ENCODE assay signal across 8 mouse cellular contexts in the genomic region with DNA sequence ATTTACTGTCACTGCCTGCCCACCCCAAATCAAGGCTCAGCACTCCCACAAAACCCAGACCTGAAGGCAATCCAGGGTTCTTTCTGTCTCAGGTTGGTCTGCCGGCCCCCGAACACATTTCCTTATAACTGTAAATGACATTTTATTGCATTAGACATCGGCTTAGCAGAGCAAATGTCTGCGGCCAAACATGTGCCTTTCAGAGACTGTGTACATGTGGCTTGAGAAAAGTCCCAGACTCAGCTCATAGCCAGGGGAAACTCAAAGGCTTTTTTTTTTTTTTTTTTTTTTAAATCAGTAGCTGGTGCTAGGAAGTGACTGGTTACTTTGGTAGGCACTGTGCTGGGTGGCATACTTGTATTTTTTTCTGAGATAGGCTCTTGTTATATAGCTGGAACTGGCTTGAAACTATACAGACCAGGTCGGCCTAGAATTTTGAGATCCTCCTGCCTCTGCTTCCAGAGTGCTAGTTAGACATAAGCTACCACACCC. TPM values are rescaled to one million over a fixed set of nuclear protein-coding genes. Genes with fewer than 3 reads are reported as not detected.
A peak's percentile ranks its signal among the peaks of the same experiment; 100 is the strongest.
DNase-seq lines count a peak whose midpoint lies in the region; ATAC-seq and TF ChIP-seq lines count a peak whose summit lies in the region.

No protein-coding gene starts in this region.

- TF ChIP-seq CTCF in MEL (IDR thresholded peaks at IDR 0.05 in 2 of 3, conservative IDR thresholded peaks at IDR 0.05 in 1 of 3; ENCODE audit: control insufficient read depth in 1 of 3, insufficient read depth in 1 of 3, low read depth in 2 of 3, low read length in 3 of 3, poor library complexity in 1 of 3, severe bottlenecking in 1 of 3) = no peak

- no peaks in the 10 kb centered on the region for H3K27me3 ChIP-seq in heart, embryonic 15.5 days
- no peaks in the 10 kb centered on the region for H3K27me3 ChIP-seq in MEL (ENCODE audit: control insufficient read depth in 1 of 2, insufficient read depth in 2 of 2, low read length in 2 of 2)
- no peaks in the 10 kb centered on the region for H3K27me3 ChIP-seq in hindbrain, embryonic 15.5 days
- no peaks in the 10 kb centered on the region for H3K27me3 ChIP-seq in midbrain, embryonic 14.5 days (ENCODE audit: control insufficient read depth, insufficient read depth, low read length)

- no peak for TF ChIP-seq POLR2A in MEL (IDR thresholded peaks at IDR 0.05; ENCODE audit: control insufficient read depth in 1 of 2, insufficient read depth in 1 of 2, low read depth in 1 of 2, low read length in 2 of 2, poor library complexity in 1 of 2)

- TF ChIP-seq EP300 in MEL (IDR thresholded peaks at IDR 0.05; ENCODE audit: low read depth in 1 of 2, low read length in 2 of 2) = no peak

- DNase-seq in heart, adult 9 months (ENCODE audit: low spot score in 2 of 2) = no peak
- DNase-seq in MEL (ENCODE audit: low read depth, low spot score) = no peak
- no peak for DNase-seq in midbrain, embryonic 14.5 days
- DNase-seq in cerebellum, adult 11 months = no peak
- no peak for DNase-seq in frontal cortex, postnatal 25 days (ENCODE audit: low spot score in 2 of 2)
- no peak for DNase-seq in frontal cortex, postnatal 10 days (ENCODE audit: low spot score in 2 of 2)

- H3K27ac ChIP-seq in heart, embryonic 15.5 days = peak overlapping the region; percentile 88; the same call in 1 of the 2 replicates
- peak overlapping the region; percentile 70; the same call in 1 of the 2 replicates for H3K27ac ChIP-seq in MEL (ENCODE audit: control insufficient read depth, low read depth, low read length)
- H3K27ac ChIP-seq in hindbrain, embryonic 15.5 days (replicated peaks) = peak overlapping the region; percentile 92; the same call in 1 of the 2 replicates
- no peak overlapping the region for H3K27ac ChIP-seq in midbrain, embryonic 14.5 days (replicated peaks; ENCODE audit: low read depth, low read length)

- H3K36me3 ChIP-seq in heart, embryonic 15.5 days = peaks cover 32% of the 10 kb centered on the region
- H3K36me3 ChIP-seq in MEL (ENCODE audit: control insufficient read depth in 1 of 2, insufficient read depth in 2 of 2, low read length in 2 of 2) = peaks cover 0 to 9% of the 10 kb centered on the region in 2 experiments; a peak in 2 of 4 replicates
- H3K36me3 ChIP-seq in hindbrain, embryonic 15.5 days = peaks cover 22% of the 10 kb centered on the region
- peaks cover 38% of the 10 kb centered on the region for H3K36me3 ChIP-seq in midbrain, embryonic 14.5 days (ENCODE audit: control insufficient read depth, insufficient read depth, low read length)

- H3K79me2 ChIP-seq in MEL (ENCODE audit: control insufficient read depth, insufficient read depth, low read length, poor library complexity) = peaks cover 9% of the 10 kb centered on the region

- no peak for ATAC-seq in heart, embryonic 15.5 days (replicated peaks; ENCODE audit: insufficient number of reproducible peaks, insufficient read depth, low FRiP score, low read depth)
- no peak for ATAC-seq in hindbrain, embryonic 15.5 days (ENCODE audit: low FRiP score, low read depth)
- ATAC-seq in midbrain, embryonic 14.5 days (ENCODE audit: low FRiP score, low TSS enrichment) = no peak

- TF ChIP-seq RAD21 in MEL (IDR thresholded peaks at IDR 0.05; ENCODE audit: low read depth, low read length) = no peak

- 89% methylated on average over 5 of the region's 5 CpGs for WGBS in heart, embryonic 15.5 days
- WGBS in hindbrain, embryonic 15.5 days = 96% methylated on average over 5 of the region's 5 CpGs
- WGBS in midbrain, embryonic 14.5 days = 95% methylated on average over 5 of the region's 5 CpGs

- no peak overlapping the region for H3K9ac ChIP-seq in heart, embryonic 15.5 days
- H3K9ac ChIP-seq in MEL (ENCODE audit: control insufficient read depth, low read depth, low read length, poor library complexity, severe bottlenecking) = no peak overlapping the region; the same call in 1 of the 2 replicates
- H3K9ac ChIP-seq in hindbrain, embryonic 15.5 days = no peak overlapping the region
- peak overlapping the region; percentile 82; the same call in 1 of the 2 replicates for H3K9ac ChIP-seq in midbrain, embryonic 14.5 days (replicated peaks; ENCODE audit: low read length)

- H3K4me2 ChIP-seq in heart, embryonic 15.5 days = peak overlapping the region; percentile 79
- peak overlapping the region; percentile 83 for H3K4me2 ChIP-seq in hindbrain, embryonic 15.5 days
- peak overlapping the region; percentile 73 for H3K4me2 ChIP-seq in midbrain, embryonic 14.5 days (ENCODE audit: low read length)

- H3K4me1 ChIP-seq in heart, embryonic 15.5 days (replicated peaks) = peaks cover 8% of the 10 kb centered on the region
- peaks cover 2 to 15% of the 10 kb centered on the region in 2 experiments; a peak in 3 of 4 replicates for H3K4me1 ChIP-seq in MEL (ENCODE audit: control insufficient read depth in 1 of 2, insufficient read depth in 2 of 2, low read length in 2 of 2)
- peaks cover 11% of the 10 kb centered on the region for H3K4me1 ChIP-seq in hindbrain, embryonic 15.5 days (replicated peaks)
- H3K4me1 ChIP-seq in midbrain, embryonic 14.5 days (ENCODE audit: control insufficient read depth, insufficient read depth, low read length) = peaks cover 5% of the 10 kb centered on the region; the same call in 1 of the 2 replicates

- peak overlapping the region; percentile 77 for H3K4me3 ChIP-seq in heart, embryonic 15.5 days
- peak overlapping the region in 1 of 2 experiments; percentile 78; a peak in 1 of 4 replicates for H3K4me3 ChIP-seq in MEL (ENCODE audit: control insufficient read depth in 1 of 2, insufficient read depth in 1 of 2, low read depth in 2 of 2, low read length in 2 of 2)
- peak overlapping the region; percentile 88 for H3K4me3 ChIP-seq in hindbrain, embryonic 15.5 days
- H3K4me3 ChIP-seq in midbrain, embryonic 14.5 days (replicated peaks; ENCODE audit: low read depth, low read length) = peak overlapping the region; percentile 70

- no peaks in the 10 kb centered on the region for H3K9me3 ChIP-seq in heart, embryonic 15.5 days (replicated peaks)
- no peaks in the 10 kb centered on the region for H3K9me3 ChIP-seq in MEL (replicated peaks; ENCODE audit: insufficient read depth, low read length)
- no peaks in the 10 kb centered on the region for H3K9me3 ChIP-seq in hindbrain, embryonic 15.5 days
- no peaks in the 10 kb centered on the region for H3K9me3 ChIP-seq in midbrain, embryonic 14.5 days (ENCODE audit: control insufficient read depth, low read length)

TF ChIP-seq in MEL, 35 proteins besides CTCF, POLR2A, EP300 and RAD21:
- 0 out of 2 replicates have a peak, but pooled peaks have one; percentile 0 for TF ChIP-seq HCFC1 (IDR thresholded peaks at IDR 0.05; ENCODE audit: low read depth, low read length)
- TF ChIP-seq E2F4 (IDR thresholded peaks at IDR 0.05; ENCODE audit: borderline replicate concordance, low read depth, low read length) = no peak
- TF ChIP-seq JUND (IDR thresholded peaks at IDR 0.05; ENCODE audit: low read depth, low read length) = peak; percentile 48; the same call in 1 of the 2 replicates
- peak; percentile 2; the same call in 1 of the 2 replicates for TF ChIP-seq POLR2AphosphoS2 (IDR thresholded peaks at IDR 0.05; ENCODE audit: low read length)
- TF ChIP-seq ZNF384 (IDR thresholded peaks at IDR 0.05; ENCODE audit: low read depth, low read length) = peak; percentile 86

RNA-seq across cellular contexts. Expression of gene Dbil5, which starts 1.3 kb away (rescaled TPM):
- 0.95 and 1.0 TPM in 2 replicates for polyA plus RNA-seq in heart, embryonic 15.5 days (2015; fragmentation: Nextera tagmentation; extraction: Ambion mirVana)
- total RNA-seq in MEL (2012; rRNA removed) = 0.62 and 2.4 TPM in 2 replicates
- under 1 TPM in 1 of 2 experiments, not detected in 1; 0.67 TPM for polyA plus RNA-seq in MEL (2012; ENCODE audit: insufficient read depth in 1 of 2, insufficient read length in 2 of 2, low read depth in 1 of 2, low replicate concordance in 2 of 2, missing spikeins in 1 of 2)
- 0.38 and 0.60 TPM in 2 replicates for polyA plus RNA-seq in hindbrain, embryonic 15.5 days (2015; fragmentation: Nextera tagmentation; extraction: Ambion mirVana)
- polyA plus RNA-seq in midbrain, embryonic 14.5 days (2014; fragmentation: Nextera tagmentation; extraction: Ambion mirVana) = 1.1 TPM in 1 of 2 replicates, not detected in the other

RNA-seq across cellular contexts. Expression of gene Gemin4, which starts 1.4 kb away (rescaled TPM):
- 15.1 and 23.9 TPM in 2 replicates for polyA plus RNA-seq in heart, embryonic 15.5 days (2015; fragmentation: Nextera tagmentation; extraction: Ambion mirVana)
- 23.8 and 26.1 TPM in 2 replicates for total RNA-seq in MEL (2012; rRNA removed)
- polyA plus RNA-seq in MEL (2012; ENCODE audit: insufficient read depth in 1 of 2, insufficient read length in 2 of 2, low read depth in 1 of 2, low replicate concordance in 2 of 2, missing spikeins in 1 of 2) = 10 to 100 TPM; 17.8 to 95.7 TPM
- polyA plus RNA-seq in hindbrain, embryonic 15.5 days (2015; fragmentation: Nextera tagmentation; extraction: Ambion mirVana) = 15.5 and 17.9 TPM in 2 replicates
- 13.4 and 20.0 TPM in 2 replicates for polyA plus RNA-seq in midbrain, embryonic 14.5 days (2014; fragmentation: Nextera tagmentation; extraction: Ambion mirVana)

RNA-seq across cellular contexts. Expression of gene Mrm3, which starts 27.4 kb away (rescaled TPM):
- polyA plus RNA-seq in heart, embryonic 15.5 days (2015; fragmentation: Nextera tagmentation; extraction: Ambion mirVana) = 22.7 and 24.8 TPM in 2 replicates
- 50.3 and 65.7 TPM in 2 replicates for total RNA-seq in MEL (2012; rRNA removed)
- 10 to 100 TPM in 1 of 2 experiments, not detected in 1; 27.7 TPM for polyA plus RNA-seq in MEL (2012; ENCODE audit: insufficient read depth in 1 of 2, insufficient read length in 2 of 2, low read depth in 1 of 2, low replicate concordance in 2 of 2, missing spikeins in 1 of 2)
- 23.8 and 26.6 TPM in 2 replicates for polyA plus RNA-seq in hindbrain, embryonic 15.5 days (2015; fragmentation: Nextera tagmentation; extraction: Ambion mirVana)
- 21.0 and 22.7 TPM in 2 replicates for polyA plus RNA-seq in midbrain, embryonic 14.5 days (2014; fragmentation: Nextera tagmentation; extraction: Ambion mirVana)

RNA-seq across cellular contexts. Expression of gene Glod4, which starts 27.4 kb away (rescaled TPM):
- polyA plus RNA-seq in heart, embryonic 15.5 days (2015; fragmentation: Nextera tagmentation; extraction: Ambion mirVana) = 111 and 116 TPM in 2 replicates
- total RNA-seq in MEL (2012; rRNA removed) = 139 and 143 TPM in 2 replicates
- 10 to 100 TPM in 1 of 2 experiments, not detected in 1; 63.9 TPM for polyA plus RNA-seq in MEL (2012; ENCODE audit: insufficient read depth in 1 of 2, insufficient read length in 2 of 2, low read depth in 1 of 2, low replicate concordance in 2 of 2, missing spikeins in 1 of 2)
- 119 and 120 TPM in 2 replicates for polyA plus RNA-seq in hindbrain, embryonic 15.5 days (2015; fragmentation: Nextera tagmentation; extraction: Ambion mirVana)
- 114 and 141 TPM in 2 replicates for polyA plus RNA-seq in midbrain, embryonic 14.5 days (2014; fragmentation: Nextera tagmentation; extraction: Ambion mirVana)

RNA-seq across cellular contexts. Expression of gene Fam57a, which starts 36.6 kb away (rescaled TPM):
- 19.9 and 24.0 TPM in 2 replicates for polyA plus RNA-seq in heart, embryonic 15.5 days (2015; fragmentation: Nextera tagmentation; extraction: Ambion mirVana)
- 6.6 and 8.5 TPM in 2 replicates for total RNA-seq in MEL (2012; rRNA removed)
- 1 to 10 TPM in 1 of 2 experiments, not detected in 1; 8.8 TPM for polyA plus RNA-seq in MEL (2012; ENCODE audit: insufficient read depth in 1 of 2, insufficient read length in 2 of 2, low read depth in 1 of 2, low replicate concordance in 2 of 2, missing spikeins in 1 of 2)
- 23.8 and 27.3 TPM in 2 replicates for polyA plus RNA-seq in hindbrain, embryonic 15.5 days (2015; fragmentation: Nextera tagmentation; extraction: Ambion mirVana)
- 25.7 and 27.3 TPM in 2 replicates for polyA plus RNA-seq in midbrain, embryonic 14.5 days (2014; fragmentation: Nextera tagmentation; extraction: Ambion mirVana)
